Mouse (Mus musculus) midbrain, embryonic 13.5 days (tissue): ENCODE results near the gene Olfr553. TPM values are rescaled to one million over a fixed set of nuclear protein-coding genes. Genes with fewer than 3 reads are reported as not detected.
"Not testable (repeated sequence)": the region's sequence is repeated elsewhere in the genome, so short reads cannot be mapped to it uniquely, and the experiment has no call there.

Experiments
- ATAC-seq: fragments of 200-750 bp; cut with Nextera tagmentation; 2 replicates; pipeline ENCODE4 v1.8.0; 2017; ENCODE audit warnings: mild to moderate bottlenecking, moderate TSS enrichment, moderate library complexity
- H3K27ac ChIP-seq: fragments of 300-500 bp; sonication (generic); 2 replicates; pipeline ENCODE4 v1.5.1; 2015; ENCODE audit warnings: inconsistent platforms, mild to moderate bottlenecking, moderate library complexity
- H3K27me3 ChIP-seq: fragments of 300-500 bp; sonication (generic); 2 replicates; pipeline ENCODE4 v1.6.1; 2015; ENCODE audit warnings: mild to moderate bottlenecking, inconsistent platforms
- H3K36me3 ChIP-seq: fragments of 300-500 bp; sonication (generic); 2 replicates; pipeline ENCODE4 v1.6.1; 2015; ENCODE audit warnings: mild to moderate bottlenecking, inconsistent platforms
- H3K4me1 ChIP-seq: fragments of 300-500 bp; sonication (generic); replicated peaks from 2 replicates; pipeline ENCODE4 v1.6.1; 2015; ENCODE audit warnings: inconsistent platforms
- H3K4me2 ChIP-seq: fragments of 300-500 bp; sonication (generic); replicated peaks from 2 replicates; pipeline ENCODE4 v1.6.1; 2015; ENCODE audit warnings: moderate library complexity, mild to moderate bottlenecking, inconsistent platforms
- H3K4me3 ChIP-seq: fragments of 300-500 bp; sonication (generic); replicated peaks from 2 replicates; pipeline ENCODE4 v1.5.1; 2015; ENCODE audit warnings: mild to moderate bottlenecking, inconsistent platforms
- H3K9ac ChIP-seq: fragments of 300-500 bp; sonication (generic); replicated peaks from 2 replicates; pipeline ENCODE4 v1.6.1; 2015; ENCODE audit warnings: mild to moderate bottlenecking, inconsistent platforms
- H3K9me3 ChIP-seq: fragments of 300-500 bp; sonication (generic); 2 replicates; pipeline ENCODE4 v1.6.1; 2016; ENCODE audit warnings: mild to moderate bottlenecking, inconsistent platforms
- WGBS: fragments of 180-500 bp; shearing (Covaris S2); methylation state at CpG from one replicate; pipeline ENCODE4 v1.1.7; 2015; 5-methylcytosine and 5-hydroxymethylcytosine counted together
- polyA plus RNA-seq: library from polyadenylated mRNA; unstranded; fragments of >200 nt; fragmentation: Nextera tagmentation; extraction: Ambion mirVana; gene quantifications from 2 replicates; pipeline ENCODE4 v1.2.1, GENCODE M21; 2015

Gene Olfr553
- not detected in 2 replicates for polyA plus RNA-seq

DNA sequence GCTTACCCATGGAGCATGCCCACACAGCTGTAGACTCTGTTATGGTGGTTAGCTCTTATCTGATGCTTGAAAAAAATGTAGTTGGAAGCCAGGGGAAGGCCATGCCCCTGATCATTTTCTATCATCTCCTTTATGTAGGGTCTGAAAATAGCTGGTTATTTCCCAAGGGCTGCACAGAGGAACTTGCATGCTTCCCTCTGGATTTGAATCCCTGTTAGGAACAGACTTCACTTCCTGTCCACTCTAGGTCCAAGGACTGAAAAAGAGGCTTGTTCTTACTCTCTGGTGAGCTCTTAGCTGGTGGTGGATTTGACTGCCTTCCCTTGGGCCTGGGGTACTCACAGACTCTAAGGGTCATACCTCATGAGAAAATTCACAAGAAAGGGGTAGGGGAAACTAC, at the start of gene Olfr553:
TSS of gene Olfr553 (minus strand) at position 101 of the 400 bp plus-strand sequence.
- Histone ChIP-seq H3K27ac (no peak within 1 kb of the TSS), H3K4me1 (no peaks in the 10 kb centered on the region), H3K4me3 (no peak within 1 kb of the TSS), H3K9ac (no peak within 1 kb of the TSS), H3K9me3 (no peaks in the 10 kb centered on the region), H3K36me3 (no peaks in the 10 kb centered on the region), H3K4me2 (no peak within 1 kb of the TSS), H3K27me3 (no peaks in the 10 kb centered on the region)
- no peak for ATAC-seq

DNA sequence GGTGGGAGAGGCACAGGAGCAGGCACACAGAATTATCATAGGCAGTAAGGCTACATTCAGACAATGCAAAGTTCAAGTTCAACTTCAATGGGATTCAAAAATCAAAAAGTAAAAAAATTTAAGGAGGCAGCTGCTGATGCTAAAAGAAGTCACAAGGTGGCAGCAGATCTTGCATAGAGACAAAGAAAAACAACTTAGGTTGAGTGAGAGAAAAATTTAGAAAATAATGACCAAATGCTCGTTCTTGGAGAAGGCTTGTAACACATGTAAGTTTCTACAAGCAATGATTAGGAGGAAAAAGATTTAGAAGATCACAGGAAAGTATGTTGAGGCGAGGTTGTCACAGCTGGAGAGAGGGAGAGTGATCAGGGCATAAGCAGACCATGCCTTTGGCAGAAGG, 47.4 kb upstream of the Olfr553 start:
- no peaks in the 10 kb centered on the region for H3K27me3 ChIP-seq
- no peak overlapping the region for H3K4me3 ChIP-seq
- H3K4me1 ChIP-seq: no peaks in the 10 kb centered on the region
- H3K36me3 ChIP-seq: no peaks in the 10 kb centered on the region
- H3K4me2 ChIP-seq: no peak overlapping the region
- no peaks in the 10 kb centered on the region for H3K9me3 ChIP-seq
- no peak overlapping the region for H3K27ac ChIP-seq
- no peak overlapping the region for H3K9ac ChIP-seq
- ATAC-seq: no peak
- WGBS: 47% methylated on average over 2 of the region's 2 CpGs

DNA sequence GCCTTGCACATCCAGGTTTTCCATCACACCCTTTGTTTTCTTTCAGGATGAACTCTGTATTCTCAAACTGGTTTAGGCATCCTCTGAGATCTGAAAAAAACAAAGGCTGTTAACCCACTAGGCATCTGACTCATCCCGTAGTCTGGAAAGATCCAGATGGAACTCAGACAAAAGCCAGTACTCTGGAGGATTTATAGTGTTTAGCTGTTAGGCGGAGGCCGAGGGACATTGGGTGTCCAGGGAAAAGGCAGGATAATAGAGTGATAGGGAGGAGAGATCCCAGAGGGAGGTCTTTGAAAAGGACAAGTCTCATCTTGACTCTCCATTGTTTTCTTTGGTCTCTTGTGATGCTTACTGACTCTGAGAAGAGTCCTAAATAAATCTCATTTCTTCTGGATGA, 46.6 kb upstream of the Olfr553 start, which contains the start of gene Olfr556:
TSS of gene Olfr556 (plus strand) at position 301 of the 400 bp plus-strand sequence.
- no peaks in the 10 kb centered on the region for H3K4me1 ChIP-seq
- H3K4me2 ChIP-seq: no peak within 1 kb of the TSS
- 46% methylated on average over 3 of the region's 3 CpGs for WGBS
- no peak within 1 kb of the TSS for H3K9ac ChIP-seq
- H3K27ac ChIP-seq: no peak within 1 kb of the TSS
- ATAC-seq: no peak
- H3K9me3 ChIP-seq: no peaks in the 10 kb centered on the region
- H3K4me3 ChIP-seq: no peak within 1 kb of the TSS
- no peaks in the 10 kb centered on the region for H3K27me3 ChIP-seq
- H3K36me3 ChIP-seq: no peaks in the 10 kb centered on the region

DNA sequence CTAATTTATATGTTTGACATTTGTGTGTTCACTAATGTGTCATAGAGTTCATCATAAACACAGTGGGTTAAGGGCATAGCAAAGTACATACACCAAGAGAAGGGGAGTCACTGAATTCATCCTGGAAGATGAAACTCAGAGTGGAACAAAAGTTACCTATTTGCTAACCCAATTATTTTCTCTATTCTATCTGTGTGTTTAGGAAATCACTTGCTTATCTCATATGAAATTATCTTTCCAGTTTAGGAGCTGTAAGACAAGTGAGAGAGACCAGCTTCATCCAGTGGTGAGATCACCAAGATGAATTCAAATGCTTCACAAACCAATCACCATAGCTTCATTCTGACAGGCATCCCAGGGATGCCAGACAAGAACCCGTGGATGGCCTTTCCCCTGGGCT, 40.5 kb upstream of the Olfr553 start, which contains the start of gene Olfr555:
TSS of gene Olfr555 (plus strand) at position 301 of the 400 bp plus-strand sequence.
- no peaks in the 10 kb centered on the region for H3K27me3 ChIP-seq

GRCm38 (mm10) chr7:102644945-102645344, 26.9 kb upstream of the Olfr553 start:
- H3K27ac ChIP-seq, H3K9me3 ChIP-seq, H3K36me3 ChIP-seq, H3K27me3 ChIP-seq, H3K4me3 ChIP-seq, H3K4me1 ChIP-seq, H3K4me2 ChIP-seq, H3K9ac ChIP-seq, ATAC-seq: not testable (repeated sequence)
- WGBS: 86% methylated on average over 4 of the region's 4 CpGs

More for the DNA sequence above, 40.5 kb upstream of the Olfr553 start, which contains the start of gene Olfr555:
- no peaks in the 10 kb centered on the region for H3K4me1 ChIP-seq
- no peak within 1 kb of the TSS for H3K4me2 ChIP-seq
- no peak within 1 kb of the TSS for H3K9ac ChIP-seq
- H3K27ac ChIP-seq: no peak within 1 kb of the TSS
- no peaks in the 10 kb centered on the region for H3K36me3 ChIP-seq
- no peaks in the 10 kb centered on the region for H3K9me3 ChIP-seq
- H3K4me3 ChIP-seq: no peak within 1 kb of the TSS
- no peak for ATAC-seq
- 79% methylated on average over 1 of the region's 1 CpGs for WGBS

- Histone ChIP-seq H3K9ac (no peak within 1 kb of the TSS), H3K4me1 (no peaks in the 10 kb centered on the region), H3K27ac (no peak within 1 kb of the TSS), H3K27me3 (no peaks in the 10 kb centered on the region), H3K9me3 (no peaks in the 10 kb centered on the region), H3K4me2 (no peak within 1 kb of the TSS), H3K4me3 (no peak within 1 kb of the TSS), H3K36me3 (no peaks in the 10 kb centered on the region)
- ATAC-seq: no peak
- WGBS: 86% methylated on average over 1 of the region's 1 CpGs
Measured at GRCm38 (mm10) chr7:102638132-102638531, 20.1 kb upstream of the Olfr553 start, which contains the start of gene Olfr554. Olfr554 (plus strand) TSS chr7:102638432.

DNA sequence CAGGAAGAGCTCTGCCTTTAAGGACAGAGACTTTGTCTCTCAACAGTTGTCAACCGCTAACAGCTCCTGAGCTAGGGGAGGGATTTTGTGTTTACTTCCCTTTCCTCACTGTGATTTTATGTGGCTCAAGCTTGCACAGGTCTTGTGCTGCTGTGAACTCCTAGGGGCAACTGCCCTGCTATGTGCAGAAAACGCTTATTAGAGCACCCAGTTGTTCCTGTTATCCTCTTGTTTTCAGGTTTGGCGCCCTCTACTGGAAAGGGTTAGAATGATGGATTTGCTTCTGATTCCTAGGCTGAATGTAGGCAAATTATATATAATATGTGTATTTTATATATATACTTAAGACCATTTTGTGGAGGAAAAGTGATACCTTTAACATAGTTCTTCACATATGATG, 18.6 kb upstream of the Olfr553 start:
- H3K9me3 ChIP-seq: no peaks in the 10 kb centered on the region
- no peak overlapping the region for H3K9ac ChIP-seq
- H3K4me1 ChIP-seq: no peaks in the 10 kb centered on the region
- 33% methylated on average over 3 of the region's 3 CpGs for WGBS
- no peak overlapping the region for H3K4me2 ChIP-seq
- no peak for ATAC-seq
- no peaks in the 10 kb centered on the region for H3K27me3 ChIP-seq
- no peak overlapping the region for H3K27ac ChIP-seq
- H3K4me3 ChIP-seq: no peak overlapping the region
- no peaks in the 10 kb centered on the region for H3K36me3 ChIP-seq

- ATAC-seq, H3K4me3 ChIP-seq, H3K36me3 ChIP-seq, H3K4me2 ChIP-seq, H3K9me3 ChIP-seq, H3K9ac ChIP-seq, H3K27ac ChIP-seq, H3K4me1 ChIP-seq, H3K27me3 ChIP-seq: not testable (repeated sequence)
- 89% methylated on average over 19 of the region's 19 CpGs for WGBS
Measured at GRCm38 (mm10) chr7:102620368-102620767, 2.4 kb upstream of the Olfr553 start.

- Histone ChIP-seq H3K4me1 (no peaks in the 10 kb centered on the region), H3K4me3 (no peak overlapping the region), H3K27ac (no peak overlapping the region), H3K27me3 (no peaks in the 10 kb centered on the region), H3K9me3 (no peaks in the 10 kb centered on the region), H3K36me3 (no peaks in the 10 kb centered on the region), H3K9ac (no peak overlapping the region), H3K4me2 (no peak overlapping the region)
- no peak for ATAC-seq
- WGBS: 75% methylated on average over 5 of the region's 5 CpGs
Measured at GRCm38 (mm10) chr7:102619608-102620007, 1.6 kb upstream of the Olfr553 start.

GRCm38 (mm10) chr7:102597378-102598031, 20.5 kb downstream of the Olfr553 start, which contains the start of gene Olfr552:
Olfr552 (plus strand) TSS chr7:102597770.
- Histone ChIP-seq H3K4me3 (no peak within 1 kb of the TSS), H3K4me1 (no peaks in the 10 kb centered on the region), H3K9ac (no peak within 1 kb of the TSS), H3K27ac (no peak within 1 kb of the TSS), H3K36me3 (no peaks in the 10 kb centered on the region), H3K4me2 (no peak within 1 kb of the TSS), H3K9me3 (no peaks in the 10 kb centered on the region), H3K27me3 (no peaks in the 10 kb centered on the region)
- 76% methylated on average over 1 of the region's 1 CpGs for WGBS
- ATAC-seq: no peak

DNA sequence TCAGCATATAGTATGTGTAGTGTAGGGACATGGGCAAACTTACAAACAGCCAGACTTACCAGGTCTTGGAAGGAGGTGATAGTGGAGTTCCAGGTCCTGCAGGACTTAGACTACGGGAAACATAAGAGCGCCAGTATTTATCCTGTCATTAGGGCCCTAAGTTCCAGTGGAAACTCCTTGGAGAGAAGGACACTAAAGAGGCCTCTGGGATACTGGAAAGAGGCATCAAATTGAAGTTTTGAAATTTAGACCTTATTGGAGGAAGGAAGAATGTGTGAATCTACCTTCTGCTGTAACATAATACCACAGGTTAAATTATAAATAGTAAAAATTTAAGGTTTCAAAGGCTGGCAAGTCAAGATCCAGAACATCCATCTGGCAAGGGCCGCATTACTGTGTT, 26.2 kb downstream of the Olfr553 start, which contains the start of gene Olfr551:
TSS of gene Olfr551 (minus strand) at position 101 of the 400 bp plus-strand sequence.
- 94% methylated on average over 3 of the region's 3 CpGs for WGBS
- no peak for ATAC-seq

GRCm38 (mm10) chr7:102575998-102576397, 42.0 kb downstream of the Olfr553 start:
- no peaks in the 10 kb centered on the region for H3K36me3 ChIP-seq
- H3K27me3 ChIP-seq: no peaks in the 10 kb centered on the region
- no peaks in the 10 kb centered on the region for H3K9me3 ChIP-seq
- no peak overlapping the region for H3K4me3 ChIP-seq
- WGBS: 63% methylated on average over 6 of the region's 6 CpGs
- no peak for ATAC-seq
- H3K27ac ChIP-seq: no peak overlapping the region
- no peak overlapping the region for H3K9ac ChIP-seq
- H3K4me2 ChIP-seq: no peak overlapping the region
- peaks cover 13% of the 10 kb centered on the region for H3K4me1 ChIP-seq

More for the DNA sequence above, 26.2 kb downstream of the Olfr553 start, which contains the start of gene Olfr551:
- H3K27ac ChIP-seq: no peak within 1 kb of the TSS
- no peaks in the 10 kb centered on the region for H3K36me3 ChIP-seq
- H3K4me3 ChIP-seq: no peak within 1 kb of the TSS
- no peaks in the 10 kb centered on the region for H3K4me1 ChIP-seq
- H3K27me3 ChIP-seq: no peaks in the 10 kb centered on the region
- no peak within 1 kb of the TSS for H3K9ac ChIP-seq
- no peaks in the 10 kb centered on the region for H3K9me3 ChIP-seq
- H3K4me2 ChIP-seq: no peak within 1 kb of the TSS
